Mouse (Mus musculus) limb, embryonic 14.5 days (tissue): ENCODE measurements at regions not wholly inside any gene's neighbourhood (a gene's known extent, or its start where the extent isn't known, plus 50 kb on each side); places are given as distances from the start of the nearest gene placed in this dataset.

ENCODE experiments used
- ATAC-seq: fragments of 200-750 bp; cut with Nextera tagmentation; 2 replicates; pipeline ENCODE4 v1.8.0; 2017; ENCODE audit warnings: low read depth, moderate number of reproducible peaks, moderate TSS enrichment; ENCODE audit not compliant: low FRiP score
- DNase-seq: peaks from one replicate; pipeline ENCODE4 v3.0.0-alpha.2; 2015; ENCODE audit warnings: low spot score
- H3K27ac ChIP-seq: fragments of 300-500 bp; sonication (generic); replicated peaks from 2 replicates; pipeline ENCODE4 v1.5.1; 2014; ENCODE audit warnings: low read depth, mild to moderate bottlenecking, low read length, moderate library complexity, mixed read lengths
- H3K27me3 ChIP-seq: fragments of 300-500 bp; sonication (generic); 2 replicates; pipeline ENCODE4 v1.6.1; 2014; ENCODE audit warnings: low read length, mixed read lengths; ENCODE audit not compliant: control insufficient read depth, insufficient read depth
- H3K36me3 ChIP-seq: fragments of 300-500 bp; sonication (generic); 2 replicates; pipeline ENCODE4 v1.6.1; 2014; ENCODE audit warnings: mild to moderate bottlenecking, low read length, moderate library complexity, mixed read lengths; ENCODE audit not compliant: control insufficient read depth, insufficient read depth
- H3K4me1 ChIP-seq: fragments of 300-500 bp; sonication (generic); 2 replicates; pipeline ENCODE4 v1.6.1; 2014; ENCODE audit warnings: antibody characterized with exemption, low read length, mixed read lengths; ENCODE audit not compliant: control insufficient read depth, insufficient read depth
- H3K4me2 ChIP-seq: fragments of 300-500 bp; sonication (generic); replicated peaks from 2 replicates; pipeline ENCODE4 v1.6.1; 2014; ENCODE audit warnings: low read depth, mild to moderate bottlenecking, low read length, moderate library complexity; ENCODE audit not compliant: severe bottlenecking
- H3K4me3 ChIP-seq: fragments of 300-500 bp; sonication (generic); replicated peaks from 2 replicates; pipeline ENCODE4 v1.5.1; 2014; ENCODE audit warnings: low read length
- H3K9ac ChIP-seq: fragments of 300-500 bp; sonication (generic); 2 replicates; pipeline ENCODE4 v1.6.1; 2014; ENCODE audit warnings: mild to moderate bottlenecking, low read depth, low read length, moderate library complexity; ENCODE audit not compliant: severe bottlenecking
- H3K9me3 ChIP-seq: fragments of 300-500 bp; sonication (generic); 2 replicates; pipeline ENCODE4 v1.6.1; 2016; ENCODE audit warnings: low read length; ENCODE audit not compliant: control insufficient read depth
- POLR2A ChIP-seq: fragments of 200-500 bp; IDR thresholded peaks from 2 replicates; pipeline ENCODE4 v1.8.0; 2012; ENCODE audit warnings: inconsistent platforms, mild to moderate bottlenecking, moderate library complexity, borderline replicate concordance; ENCODE audit not compliant: insufficient read depth, insufficient read length; ENCODE audit errors: extremely low read depth
- WGBS: fragments of 180-500 bp; shearing (Covaris S2); extraction: QIAGEN DNeasy Blood & Tissue Kit; methylation state at CpG from one replicate; pipeline ENCODE4 v1.1.7; 2014; 5-methylcytosine and 5-hydroxymethylcytosine counted together

GRCm38 (mm10) chrX:99570161-99570560 is 99.1 kb upstream of the Pja1 start:
- no peak for ATAC-seq

DNA sequence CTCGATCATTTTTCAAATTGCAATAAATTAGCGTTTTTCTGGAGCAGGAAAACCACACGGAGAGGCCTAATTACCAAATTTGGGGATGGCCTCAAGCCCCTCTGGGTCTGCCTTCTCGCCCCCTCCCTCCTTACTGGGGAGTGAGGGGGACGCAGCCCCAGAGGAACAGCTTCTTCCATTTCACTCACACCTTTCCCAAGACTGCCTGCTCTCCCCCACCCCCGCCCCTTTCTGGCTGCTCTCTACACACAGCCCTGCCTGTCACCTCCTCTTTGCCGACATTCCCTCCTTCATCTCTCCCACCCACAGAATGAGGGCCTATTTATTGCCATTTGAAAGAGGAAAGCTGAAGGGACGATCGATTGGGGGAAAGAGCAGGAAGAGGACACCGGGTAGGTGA is 97.2 kb upstream of the Pja1 start:
- H3K9ac ChIP-seq: no peak overlapping the region
- H3K9me3 ChIP-seq: no peaks in the 10 kb centered on the region
- H3K4me3 ChIP-seq: peak overlapping the region; percentile 10; the same call in 1 of the 2 replicates
- WGBS: 20% methylated on average over 10 of the region's 10 CpGs
- no peak for DNase-seq
- H3K27ac ChIP-seq: no peak overlapping the region
- H3K36me3 ChIP-seq: no peaks in the 10 kb centered on the region
- 0 out of 2 replicates have a peak, but pooled peaks cover 7% of the 10 kb centered on the region for H3K4me1 ChIP-seq
- H3K27me3 ChIP-seq: no peaks in the 10 kb centered on the region
- no peak for TF ChIP-seq POLR2A
- ATAC-seq: no peak
- peak overlapping the region; percentile 35; the same call in 1 of the 2 replicates for H3K4me2 ChIP-seq

More at GRCm38 (mm10) chrX:99570161-99570560, 99.1 kb upstream of the Pja1 start:
- H3K36me3 ChIP-seq: no peaks in the 10 kb centered on the region
- H3K27me3 ChIP-seq: no peaks in the 10 kb centered on the region
- H3K9me3 ChIP-seq: no peaks in the 10 kb centered on the region
- 69% methylated on average over 5 of the region's 5 CpGs for WGBS
- H3K4me1 ChIP-seq: peaks cover 10% of the 10 kb centered on the region; the same call in 1 of the 2 replicates
- H3K9ac ChIP-seq: no peak overlapping the region
- H3K27ac ChIP-seq: no peak overlapping the region
- no peak for DNase-seq
- H3K4me2 ChIP-seq: no peak overlapping the region
- TF ChIP-seq POLR2A: no peak
- no peak overlapping the region for H3K4me3 ChIP-seq

DNA sequence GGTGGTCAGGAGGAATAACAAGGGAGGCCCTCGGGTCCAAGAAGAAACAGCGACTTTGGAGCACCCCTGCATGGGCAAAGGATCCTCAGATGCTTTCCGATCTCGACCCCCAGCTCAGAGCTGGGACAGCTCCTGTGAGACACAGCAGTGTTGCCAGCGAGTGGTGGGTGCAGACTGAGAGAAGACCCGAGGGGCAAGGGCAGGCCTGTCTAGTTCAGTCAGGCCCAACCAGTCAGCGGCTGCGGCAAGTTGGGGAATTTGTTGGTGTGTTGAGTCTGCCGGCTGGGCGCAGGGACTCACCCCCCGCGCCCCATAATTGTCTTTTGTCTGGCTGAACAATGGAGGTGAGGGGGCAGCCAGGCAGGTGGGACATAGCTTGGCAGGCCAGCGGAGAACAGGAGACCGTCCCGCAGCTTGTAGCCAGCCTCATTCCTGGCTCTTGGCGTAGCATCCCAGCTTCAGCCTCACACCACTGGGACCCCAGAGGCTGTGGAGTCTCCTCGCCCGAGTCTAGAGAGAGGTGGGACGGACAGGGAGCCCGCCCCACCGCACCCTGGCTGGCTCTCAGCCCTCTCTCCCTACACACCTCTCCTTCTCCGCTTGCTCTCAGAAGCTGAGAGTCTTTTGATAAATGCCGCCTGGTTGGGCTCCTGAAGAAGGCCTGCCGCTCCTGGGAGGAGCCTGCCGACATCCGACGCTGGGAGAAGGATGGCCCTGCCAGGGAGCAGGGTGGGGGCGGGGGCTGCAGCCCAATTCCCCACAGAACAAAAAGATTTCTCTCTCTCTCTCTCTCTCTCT is 96.5 kb upstream of the Pja1 start:
- ATAC-seq: peak; percentile 70
- H3K4me3 ChIP-seq: no peak overlapping the region; the same call in 1 of the 2 replicates
- peak overlapping the region; percentile 21; the same call in 1 of the 2 replicates for H3K9ac ChIP-seq

GRCm38 (mm10) chrX:99561995-99562394 is 90.9 kb upstream of the Pja1 start:
- 0 out of 2 replicates have a peak, but pooled peaks cover 7% of the 10 kb centered on the region for H3K4me1 ChIP-seq
- DNase-seq: no peak
- no peak overlapping the region for H3K4me2 ChIP-seq
- no peak overlapping the region for H3K4me3 ChIP-seq
- no peaks in the 10 kb centered on the region for H3K9me3 ChIP-seq
- 58% methylated on average over 7 of the region's 8 CpGs for WGBS
- no peak overlapping the region for H3K9ac ChIP-seq
- H3K27ac ChIP-seq: no peak overlapping the region
- H3K36me3 ChIP-seq: no peaks in the 10 kb centered on the region
- H3K27me3 ChIP-seq: 0 out of 2 replicates have a peak, but pooled peaks cover 2% of the 10 kb centered on the region
- TF ChIP-seq POLR2A: no peak
- ATAC-seq: no peak

More for the DNA sequence above, 96.5 kb upstream of the Pja1 start:
- Histone ChIP-seq H3K27me3 (no peaks in the 10 kb centered on the region), H3K4me1 (0 out of 2 replicates have a peak, but pooled peaks cover 7% of the 10 kb centered on the region), H3K9me3 (no peaks in the 10 kb centered on the region), H3K36me3 (no peaks in the 10 kb centered on the region), H3K27ac (peak overlapping the region; percentile 48; the same call in 1 of the 2 replicates), H3K4me2 (peak overlapping the region; percentile 35)
- peak; percentile 50 for DNase-seq
- TF ChIP-seq POLR2A: no peak
- 25% methylated on average over 21 of the region's 28 CpGs for WGBS

DNA sequence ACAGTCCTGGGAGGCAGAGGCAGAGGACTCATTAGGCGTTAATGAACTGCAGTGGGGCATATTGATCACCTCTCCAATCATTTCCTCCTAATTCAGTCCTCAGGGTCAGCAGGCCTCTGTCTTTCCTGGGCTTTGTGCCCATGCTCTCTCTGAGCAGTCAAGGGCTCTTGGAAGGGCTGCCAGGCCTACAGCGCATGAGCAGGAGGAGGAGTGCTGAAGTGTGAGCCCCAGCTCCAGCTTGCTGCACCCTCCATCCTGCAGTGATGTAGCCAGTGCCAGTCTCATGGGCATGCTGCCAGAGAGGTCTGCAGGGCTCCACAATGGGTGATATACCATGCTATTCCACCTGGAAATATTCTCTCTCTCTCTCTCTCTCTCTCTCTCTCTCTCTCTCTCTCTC is 89.6 kb upstream of the Pja1 start:
- no peak overlapping the region for H3K4me3 ChIP-seq
- no peak overlapping the region for H3K4me2 ChIP-seq
- ATAC-seq: no peak
- 61% methylated on average over 2 of the region's 2 CpGs for WGBS
- no peak overlapping the region for H3K27ac ChIP-seq
- no peak for TF ChIP-seq POLR2A
- H3K4me1 ChIP-seq: 0 out of 2 replicates have a peak, but pooled peaks cover 8% of the 10 kb centered on the region
- H3K9ac ChIP-seq: no peak overlapping the region
- 0 out of 2 replicates have a peak, but pooled peaks cover 4% of the 10 kb centered on the region for H3K27me3 ChIP-seq
- H3K36me3 ChIP-seq: no peaks in the 10 kb centered on the region
- DNase-seq: no peak
- no peaks in the 10 kb centered on the region for H3K9me3 ChIP-seq
